Mouse (Mus musculus) cerebellum, adult 8-10 months (tissue): ENCODE data around the gene Acot1.
A peak's percentile ranks its signal among the peaks of the same experiment; 100 is the strongest.
"Not testable (repeated sequence)": the region's sequence is repeated elsewhere in the genome, so short reads cannot be mapped to it uniquely, and the experiment has no call there.

Experiments used
- DNase-seq: peaks from one replicate; pipeline ENCODE4 v3.0.0; 2022

Acot1 gene

GRCm38 (mm10) chr12:84009171-84009965 lies at the start of gene Acot1:
Acot1 (plus strand) TSS chr12:84009490.
- DNase-seq: peak; percentile 32

DNA sequence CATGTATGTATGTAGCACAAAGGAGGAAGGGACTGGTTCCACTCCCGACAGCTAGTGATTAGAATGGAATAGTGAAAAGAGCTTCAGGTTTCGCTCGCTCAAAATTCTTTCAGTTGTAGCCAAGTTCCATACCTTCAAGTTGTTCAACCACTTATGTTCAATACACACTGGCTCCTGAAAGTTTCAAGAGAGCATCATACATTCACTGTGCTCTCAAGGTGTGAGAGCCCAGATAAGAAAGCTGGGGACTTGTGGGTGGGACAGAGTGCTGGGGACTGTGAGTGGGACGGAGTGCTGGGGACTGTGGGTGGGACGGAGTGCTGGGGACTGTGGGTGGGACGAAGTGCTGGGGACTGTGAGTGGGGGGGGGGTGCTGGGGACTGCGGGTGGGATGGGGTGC lies 44.1 kb upstream of the Acot1 start:
- DNase-seq: no peak

DNA sequence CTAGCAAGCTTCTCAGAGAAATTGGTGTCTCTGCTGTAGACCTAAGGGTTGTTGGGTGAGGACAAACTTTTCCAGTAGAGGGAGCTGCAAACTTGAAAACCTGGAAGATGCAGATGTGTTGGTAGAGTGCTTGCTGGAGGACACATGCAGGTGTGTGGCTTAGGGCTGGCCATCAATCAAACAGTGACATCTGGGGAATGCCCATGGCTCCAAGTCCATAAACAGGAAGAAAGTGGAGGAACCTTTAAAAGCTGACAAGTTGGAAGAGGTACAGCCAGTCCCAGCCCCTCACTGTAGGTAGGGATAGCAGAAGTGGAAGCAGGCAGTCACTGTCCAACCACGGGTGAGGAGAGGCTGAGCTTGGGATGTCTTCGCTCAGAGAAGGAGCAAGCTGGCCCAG lies 37.2 kb upstream of the Acot1 start:
- no peak for DNase-seq

- DNase-seq: peak; percentile 69
These were observed 30.4 kb upstream of the Acot1 start for GRCm38 (mm10) chr12:83978862-83979261.

DNA sequence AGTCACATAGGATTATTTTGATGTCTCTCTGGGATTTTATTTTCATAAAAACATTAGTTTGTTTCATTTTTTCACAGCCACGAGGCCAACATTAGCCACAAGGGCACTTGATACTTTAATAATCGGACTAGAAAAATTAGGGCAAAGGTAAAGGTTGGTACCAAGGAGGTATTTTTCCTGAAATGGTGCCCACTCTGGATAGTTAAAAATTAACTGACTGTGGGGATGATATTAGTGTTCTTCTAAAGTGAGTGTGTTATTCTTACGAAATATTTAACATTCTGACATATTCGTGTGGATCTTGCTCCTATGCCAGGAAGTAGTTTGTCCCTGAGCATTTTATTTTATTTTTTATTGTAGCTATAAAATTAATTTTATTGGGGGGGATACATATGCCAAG lies 27.7 kb upstream of the Acot1 start:
- no peak for DNase-seq

GRCm38 (mm10) chr12:83984752-83985151 lies 24.5 kb upstream of the Acot1 start, which contains the start of gene Heatr4:
Heatr4 (minus strand) TSS chr12:83984852.
- no peak for DNase-seq

- no peak for DNase-seq
These were observed 22.1 kb upstream of the Acot1 start for GRCm38 (mm10) chr12:83987242-83987582.

DNA sequence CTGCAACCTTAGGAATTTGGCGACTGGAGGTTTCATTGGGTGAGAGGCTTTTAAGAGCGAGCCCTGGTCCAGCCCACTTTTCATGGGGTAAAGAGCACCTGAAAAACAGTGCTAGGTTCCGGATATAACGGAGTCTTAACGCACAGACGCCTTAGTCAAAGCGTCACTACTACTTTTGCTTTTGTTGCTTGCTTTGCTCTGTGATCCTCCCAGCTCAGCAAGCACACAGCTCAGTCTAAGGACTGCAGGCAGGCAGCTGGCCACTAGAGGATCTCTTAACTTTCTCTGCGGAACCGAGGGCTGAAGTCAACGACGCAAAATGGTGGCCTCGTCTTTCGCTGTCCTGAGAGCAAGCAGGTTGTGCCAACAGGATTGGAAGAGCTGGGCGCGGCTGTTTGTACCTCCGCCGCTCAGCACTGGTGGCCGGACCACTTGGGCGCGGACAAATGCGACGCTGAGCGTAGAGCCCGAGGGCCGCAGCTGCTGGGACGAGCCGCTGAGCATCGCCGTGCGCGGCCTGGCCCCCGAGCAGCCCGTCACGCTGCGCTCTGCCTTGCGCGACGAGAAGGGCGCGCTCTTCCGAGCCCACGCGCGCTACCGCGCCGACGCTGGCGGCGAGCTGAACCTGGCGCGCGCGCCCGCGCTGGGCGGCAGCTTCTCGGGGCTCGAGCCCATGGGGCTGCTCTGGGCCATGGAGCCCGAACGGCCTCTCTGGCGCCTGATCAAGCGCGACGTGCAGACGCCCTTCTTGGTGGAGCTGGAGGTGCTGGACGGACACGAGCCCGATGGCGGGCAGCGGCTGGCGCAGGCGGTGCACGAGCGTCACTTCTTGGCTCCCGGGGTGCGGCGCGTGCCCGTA lies 21.5 kb upstream of the Acot1 start, which contains the start of gene Acot2:
Gene Acot2 (plus strand): TSS at position 279 of the 859 bp plus-strand sequence.
- peak; percentile 70 for DNase-seq

GRCm38 (mm10) chr12:83988483-83988882 lies 20.8 kb upstream of the Acot1 start:
- DNase-seq: no peak

GRCm38 (mm10) chr12:83989378-83989777 lies 19.9 kb upstream of the Acot1 start:
- DNase-seq: no peak

- no peak for DNase-seq
These were observed 12.1 kb upstream of the Acot1 start for GRCm38 (mm10) chr12:83997221-83997620.

DNA sequence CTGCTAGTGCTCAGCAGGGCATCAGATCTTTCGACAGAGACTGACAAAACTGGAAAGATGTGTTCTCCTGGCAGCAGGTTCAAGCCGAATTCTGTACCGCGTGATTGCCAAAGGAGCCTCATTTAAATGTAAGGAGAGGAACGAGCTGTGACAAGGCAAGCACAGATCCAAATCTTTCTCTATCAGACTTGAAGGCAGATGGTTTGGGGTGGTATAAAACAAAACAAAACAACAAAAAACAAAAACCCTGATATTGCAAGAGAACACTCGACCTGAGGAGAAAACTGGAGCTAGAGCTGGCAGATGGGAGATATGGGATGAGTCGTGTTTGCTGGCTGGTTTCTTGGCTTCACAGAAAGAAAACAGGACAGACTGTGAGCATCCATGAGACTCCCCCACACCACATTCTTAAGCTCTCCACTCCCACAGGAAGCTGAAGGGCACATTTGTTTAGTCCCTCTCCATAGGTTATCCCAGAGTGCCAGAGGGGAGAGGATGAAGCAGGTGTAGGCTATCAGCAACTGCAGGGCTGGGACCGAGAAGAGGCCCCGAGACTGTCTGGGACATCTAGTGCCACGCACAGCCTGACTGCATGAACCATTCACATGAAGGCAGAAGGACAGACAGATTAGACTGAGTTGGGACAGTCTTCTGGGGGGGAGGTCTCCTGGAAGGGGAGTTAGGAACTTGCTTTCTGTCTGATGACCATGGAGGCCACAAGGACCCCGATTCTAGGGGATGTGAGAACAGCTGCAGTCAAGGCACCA lies 10.8 kb upstream of the Acot1 start:
- no peak for DNase-seq

DNA sequence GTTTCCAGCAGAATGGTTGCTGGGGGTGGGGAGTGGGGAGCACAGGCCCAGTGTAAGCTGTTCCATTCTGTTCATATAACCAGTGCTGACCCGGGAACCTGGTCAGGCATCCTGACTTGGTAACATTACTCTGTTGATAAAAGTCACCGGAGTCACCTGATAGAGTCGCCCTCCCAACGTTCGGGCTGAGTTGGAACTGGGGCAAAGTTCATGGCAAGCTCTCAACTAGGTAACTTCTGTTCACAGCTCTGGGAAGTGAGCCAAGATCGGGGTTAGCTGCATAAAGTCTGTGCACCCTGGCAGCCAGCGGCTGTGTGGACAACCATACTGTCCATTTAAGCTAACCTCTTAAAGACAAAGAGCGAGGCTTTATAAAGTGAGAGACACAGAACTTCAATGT lies 10.1 kb upstream of the Acot1 start:
- DNase-seq: not testable (repeated sequence)

DNA sequence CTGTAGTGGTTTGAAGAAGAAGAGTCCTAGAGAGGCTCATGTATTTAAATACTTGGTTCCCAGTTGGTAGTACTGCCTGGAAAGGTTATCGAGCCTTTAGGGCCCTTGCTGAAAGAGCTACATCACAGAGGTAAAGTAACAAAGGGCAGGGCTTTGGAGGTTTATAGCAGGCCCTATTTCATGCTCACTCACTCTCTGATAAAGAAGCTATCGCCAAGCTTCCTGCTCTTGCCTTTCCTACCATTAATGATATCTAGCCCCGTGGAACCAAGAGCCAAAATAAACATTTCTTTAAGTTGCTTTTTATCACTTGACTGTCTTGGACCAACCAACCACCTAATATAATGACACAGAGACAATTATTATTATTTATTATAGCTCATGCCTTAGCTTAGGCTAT lies 8.9 kb upstream of the Acot1 start:
- DNase-seq: no peak

DNA sequence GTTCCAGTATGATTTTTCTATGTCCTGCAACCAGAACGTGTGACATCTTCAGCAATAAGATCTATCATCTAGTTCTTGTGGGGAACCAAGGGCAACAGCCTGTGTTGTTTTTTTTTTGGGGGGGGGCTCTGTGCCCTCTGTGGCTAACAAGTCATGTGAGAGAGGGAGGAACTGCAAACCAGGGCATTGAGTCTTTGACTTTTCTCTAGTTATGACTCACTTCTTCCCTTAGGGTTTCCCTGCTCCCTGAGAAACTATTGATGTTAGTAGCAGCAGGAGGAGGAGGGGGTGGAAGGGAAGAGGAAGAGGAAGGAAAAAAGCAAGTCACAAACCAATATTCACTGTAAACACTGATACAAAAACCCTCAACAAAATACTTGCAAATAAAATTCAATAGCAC lies 5.4 kb upstream of the Acot1 start:
- DNase-seq: no peak

DNA sequence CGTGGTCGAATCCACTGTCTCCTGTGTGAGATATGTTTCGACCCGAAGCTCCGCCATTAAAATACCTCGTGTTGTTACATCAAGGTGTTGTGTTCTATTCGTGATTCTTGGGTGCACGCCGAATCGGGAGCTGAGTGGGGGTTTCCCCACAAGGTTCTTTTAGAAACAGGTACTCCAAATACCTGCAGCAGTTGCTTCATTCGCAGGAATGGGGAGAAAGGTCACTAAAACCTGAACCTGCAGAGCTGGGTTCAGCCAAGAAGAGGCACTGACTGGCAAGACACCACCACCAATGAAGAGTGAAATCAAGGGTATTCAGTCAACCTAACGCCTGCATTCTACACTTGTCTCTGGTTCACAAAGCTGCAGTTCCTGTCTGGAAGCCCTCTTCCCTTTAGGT lies 1.0 kb upstream of the Acot1 start:
- DNase-seq: no peak

DNA sequence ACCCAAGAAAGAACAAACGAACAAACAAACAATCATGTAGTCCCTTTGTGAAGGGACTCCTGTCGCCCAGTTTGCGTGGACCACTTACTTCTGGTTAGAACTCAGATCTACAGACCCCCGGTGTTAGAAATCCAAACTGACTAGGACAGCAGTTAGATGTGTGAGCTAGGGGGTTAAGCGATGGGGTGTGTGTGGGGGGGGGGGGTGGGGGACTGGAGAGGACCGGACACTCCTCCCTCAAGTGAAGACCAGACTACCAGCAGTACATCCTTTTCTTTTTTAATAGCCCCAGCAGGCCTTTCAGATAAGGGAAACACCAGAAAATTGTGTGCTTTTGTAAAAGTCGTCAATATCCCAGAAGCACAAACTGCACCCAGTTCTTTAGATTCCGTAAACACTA lies 561 bp upstream of the Acot1 start:
- no peak for DNase-seq

- DNase-seq: no peak
These were observed 911 bp downstream of the Acot1 start for GRCm38 (mm10) chr12:84010201-84010600.

GRCm38 (mm10) chr12:84011251-84012040 lies 2.2 kb downstream of the Acot1 start:
- DNase-seq: peak; percentile 62

DNA sequence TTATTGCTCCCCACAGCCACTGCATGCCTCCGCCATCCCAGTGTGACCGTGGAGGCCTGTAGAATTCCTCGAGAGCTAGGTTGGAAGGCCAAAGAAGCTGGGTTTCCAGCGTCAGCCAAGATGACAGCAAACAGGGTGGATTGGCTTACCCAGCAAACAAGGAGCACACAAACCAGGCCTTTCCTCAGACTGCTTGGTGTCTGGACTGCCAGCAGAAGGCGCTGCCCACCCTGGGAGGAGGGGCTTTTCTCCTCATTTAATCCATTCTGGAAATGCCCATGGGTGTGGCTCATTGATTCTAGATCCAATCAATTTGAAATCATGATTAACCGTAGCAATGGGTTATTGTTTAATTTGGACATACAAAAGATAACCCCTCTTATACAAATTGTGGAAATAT lies 3.8 kb downstream of the Acot1 start:
- DNase-seq: no peak

DNA sequence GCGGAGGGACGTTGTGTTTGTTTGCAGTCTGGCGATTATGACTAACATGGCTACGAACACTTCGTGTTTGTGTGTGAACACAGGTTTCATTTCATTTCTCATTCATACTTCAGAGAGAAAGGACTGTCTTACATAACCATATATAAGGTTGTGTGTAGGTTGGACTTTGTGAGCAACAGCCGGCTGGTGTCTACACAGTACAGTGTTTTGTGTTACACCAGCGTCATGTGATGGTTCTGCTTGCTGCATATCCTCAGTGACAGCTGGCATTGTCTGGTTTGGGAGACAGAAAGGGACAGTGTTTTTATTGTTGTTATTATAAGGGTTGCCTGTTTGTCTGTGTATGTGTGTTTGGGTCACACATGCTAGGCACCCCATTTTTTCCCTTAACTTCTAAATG lies 4.4 kb downstream of the Acot1 start:
- no peak for DNase-seq

- DNase-seq: not testable (repeated sequence)
These were observed 11.2 kb downstream of the Acot1 start for GRCm38 (mm10) chr12:84020528-84020927.
